Mouse (Mus musculus): Measurements from ENCODE around the gene Creb5. TPM values are rescaled to one million over a fixed set of nuclear protein-coding genes. Genes with fewer than 3 reads are reported as not detected.
"Not testable (repeated sequence)": the region's sequence is repeated elsewhere in the genome, so short reads cannot be mapped to it uniquely, and the experiment has no call there.

Creb5 gene
- total RNA-seq, 1 experiment from 2014 or later: 3.4 TPM

DNA sequence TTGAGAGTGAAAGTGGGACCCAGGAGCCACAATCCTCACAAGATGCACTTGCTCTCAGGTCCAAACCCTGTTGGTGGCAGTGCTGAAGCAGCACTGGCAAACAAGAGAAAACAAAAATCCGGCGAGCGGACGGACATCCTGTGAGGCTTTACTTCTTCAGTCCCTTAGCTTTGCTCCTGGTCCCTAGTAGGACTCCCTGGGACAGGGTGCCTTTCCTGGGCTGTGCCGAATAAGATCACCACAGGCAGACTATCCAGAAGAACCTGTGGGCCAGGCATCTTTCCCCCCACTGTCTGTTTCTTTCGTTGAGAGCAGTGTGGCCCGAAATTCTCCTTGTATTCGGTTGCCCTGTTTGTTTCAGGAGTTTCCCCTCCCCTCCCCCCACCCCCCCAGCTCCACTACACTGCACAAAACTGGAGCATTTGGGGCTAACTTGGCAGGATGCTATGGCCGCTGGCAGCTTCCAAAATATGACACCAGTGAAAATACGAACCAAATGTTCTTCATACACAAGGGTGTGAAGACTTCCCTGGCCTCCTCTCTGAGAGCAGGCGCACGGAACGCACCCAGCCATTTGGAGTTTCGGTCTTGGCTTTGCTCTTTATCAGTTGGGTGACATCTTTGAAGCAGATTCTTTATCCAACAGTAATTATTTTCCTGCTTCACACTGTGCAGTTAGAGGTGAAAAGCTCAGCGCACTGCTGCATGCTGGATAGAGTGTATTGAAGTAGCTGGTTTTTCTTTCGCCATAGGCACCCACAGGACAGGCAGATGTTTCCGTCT, 32.7 kb downstream of the Creb5 start:
- no peak for DNase-seq

DNA sequence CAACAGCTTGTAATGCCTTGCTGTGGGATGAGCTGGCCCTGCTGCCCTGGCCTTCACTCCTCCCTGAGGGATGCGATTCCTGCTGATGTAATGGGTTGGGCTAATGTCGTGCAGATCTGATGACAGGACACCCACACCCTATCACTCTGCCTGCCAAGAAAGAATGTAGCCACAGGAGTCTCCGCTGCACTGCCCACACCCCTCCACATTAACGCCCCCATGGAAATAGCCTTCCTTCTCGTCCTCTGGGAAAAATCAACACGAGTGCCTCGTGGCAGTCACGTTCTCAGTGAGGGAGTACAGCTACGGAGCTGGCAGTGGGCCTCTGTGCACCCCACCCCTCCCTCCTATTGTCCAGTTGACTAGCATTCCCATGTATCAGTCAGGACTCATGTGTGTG, 50.3 kb downstream of the Creb5 start:
- peak; percentile 13 for DNase-seq

DNA sequence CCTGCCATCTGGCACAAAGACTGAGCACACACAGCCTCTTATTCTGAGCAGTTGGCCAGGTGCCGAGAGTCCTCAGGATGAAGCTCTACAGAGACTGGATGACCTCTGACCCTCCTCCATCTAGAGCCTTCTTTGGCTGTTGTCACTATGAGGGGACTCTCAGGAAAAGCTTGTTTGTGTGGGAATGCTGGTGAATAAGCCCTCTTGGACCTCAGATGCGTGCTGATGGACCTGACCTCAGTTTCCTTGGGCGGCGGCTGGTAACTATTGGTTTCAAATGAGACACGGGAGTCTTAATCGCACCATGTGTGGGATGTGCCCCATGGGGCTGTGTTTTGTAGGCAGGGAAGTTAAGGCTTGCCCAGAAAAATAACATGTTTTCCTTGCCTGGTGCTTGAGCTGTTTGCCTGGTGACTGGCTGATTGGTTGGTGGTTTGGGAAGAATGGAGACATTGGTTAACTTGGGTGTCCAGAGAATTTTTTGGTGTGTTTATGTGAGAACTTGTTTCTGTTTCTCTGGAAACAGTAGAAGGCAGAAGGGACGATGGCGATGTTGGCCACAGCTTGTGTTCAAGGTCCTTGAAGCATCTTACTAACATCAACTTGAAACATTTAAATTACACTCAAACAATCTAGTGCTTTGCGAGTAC, 65.4 kb downstream of the Creb5 start:
- no peak for DNase-seq

DNA sequence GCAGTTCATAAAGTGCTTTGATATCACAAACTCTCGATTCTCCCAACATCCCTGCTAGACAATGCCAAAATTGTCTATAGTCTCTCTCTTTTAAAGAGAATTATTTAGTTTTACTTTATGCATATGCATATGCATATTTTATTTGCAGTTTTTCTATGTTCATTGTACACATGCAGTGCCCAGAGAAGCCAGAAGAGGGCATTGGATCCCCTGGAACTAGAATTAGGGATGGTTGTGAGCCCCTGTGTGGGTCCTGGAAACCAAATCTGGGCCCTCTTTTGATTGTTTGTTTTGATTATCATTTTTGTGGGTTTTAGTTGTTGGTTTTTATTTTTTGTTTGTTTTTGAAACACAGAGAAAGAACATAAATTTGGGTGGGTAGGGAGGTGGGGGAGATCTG, 69.3 kb downstream of the Creb5 start:
- DNase-seq: no peak

DNA sequence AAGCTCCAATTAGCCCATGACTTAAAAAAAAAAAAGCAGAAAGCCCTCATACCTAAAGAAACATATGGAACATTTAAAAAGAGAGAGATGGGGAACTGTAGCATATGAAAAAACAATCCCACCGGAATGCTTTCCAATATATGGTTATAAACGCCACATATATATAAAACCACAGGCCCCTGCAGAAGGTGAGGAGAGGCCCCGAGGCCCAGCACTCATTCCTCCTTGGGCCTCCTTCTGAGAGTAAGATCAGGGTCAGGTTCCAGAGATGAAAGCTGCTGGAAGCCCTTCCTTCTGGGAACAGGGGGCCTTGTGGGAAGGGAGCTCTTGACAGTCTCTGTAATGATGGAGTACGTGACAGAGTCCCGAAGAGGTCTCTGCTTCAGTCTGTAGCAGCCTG, 76.5 kb downstream of the Creb5 start:
- no peak for DNase-seq

DNA sequence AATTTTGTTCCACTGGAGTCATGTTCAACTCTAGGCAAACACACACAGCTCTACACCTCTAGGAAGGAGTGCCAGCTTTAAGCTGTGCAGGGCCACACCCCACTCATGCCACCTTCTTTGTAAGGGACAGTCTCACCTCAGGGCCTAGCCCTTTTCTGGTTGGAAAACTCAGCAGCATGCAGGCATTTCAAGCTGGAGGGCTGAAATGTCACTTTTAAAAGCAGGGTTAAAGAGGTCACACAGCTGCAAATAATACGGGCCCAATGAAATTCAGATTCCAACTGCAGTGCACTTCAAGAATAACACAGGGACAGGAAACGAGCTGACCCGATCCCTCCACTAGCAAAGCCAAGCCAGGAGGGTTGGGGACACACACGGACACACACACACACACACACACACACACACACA, 76.9 kb downstream of the Creb5 start:
- DNase-seq: peak; percentile 4

DNA sequence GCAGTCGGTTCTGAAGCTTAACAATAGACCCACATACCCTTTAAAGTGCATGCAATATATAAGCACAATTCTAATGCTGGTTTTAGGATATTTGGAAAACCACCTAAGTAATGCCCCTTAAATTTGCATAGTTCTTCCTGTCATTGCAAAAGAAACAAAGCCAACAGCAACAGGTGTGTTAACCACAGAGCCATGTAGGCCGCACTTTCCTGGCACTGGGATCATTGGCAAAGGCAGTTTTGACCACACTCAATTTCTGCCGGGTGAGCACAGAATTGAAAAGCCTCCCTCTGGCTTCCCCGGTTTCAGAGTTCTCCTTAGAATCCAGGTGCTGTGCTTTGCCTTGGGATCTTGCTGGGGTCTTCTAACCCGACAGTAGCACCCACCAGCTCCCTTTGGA, 82.1 kb downstream of the Creb5 start:
- DNase-seq: no peak

DNA sequence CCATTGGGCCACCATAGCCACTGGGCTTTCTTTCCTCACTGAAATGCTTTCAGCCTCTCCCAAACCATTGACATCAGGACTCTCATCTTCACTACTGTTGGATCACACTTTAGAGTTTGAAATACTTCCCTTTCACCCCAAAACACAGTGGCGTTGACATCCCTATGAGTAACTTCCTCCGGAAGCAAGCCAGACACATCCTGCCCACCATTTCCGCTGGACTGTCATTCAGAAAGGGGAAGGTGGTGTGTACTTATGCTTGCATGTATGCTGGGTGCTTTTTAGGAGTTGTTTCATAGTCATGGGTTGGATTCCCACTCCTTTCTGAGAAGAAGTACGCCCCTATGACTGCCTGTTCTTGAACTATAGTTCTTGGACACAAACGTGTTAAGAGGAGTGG, 82.9 kb downstream of the Creb5 start:
- peak; percentile 5 for DNase-seq

DNA sequence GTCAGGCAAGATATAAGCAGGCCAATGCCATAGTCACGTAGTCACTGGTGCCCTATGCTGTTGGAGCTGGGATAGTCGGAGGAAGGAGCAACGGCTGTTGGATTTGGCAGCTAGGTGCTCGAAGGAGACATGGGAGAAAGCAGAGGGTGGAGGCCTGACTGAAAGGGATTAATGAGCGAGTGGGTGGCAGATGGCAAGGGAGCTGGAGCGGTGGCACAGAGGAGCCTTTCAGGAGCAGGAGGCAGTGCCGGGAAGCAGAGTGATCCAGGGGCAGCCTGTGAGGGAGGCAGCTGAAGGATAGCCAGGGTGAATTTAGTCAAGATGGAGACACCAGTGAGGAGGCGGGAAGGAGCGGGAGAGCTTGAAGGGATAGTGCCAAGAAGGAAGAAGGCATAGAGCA, 84.9 kb downstream of the Creb5 start:
- no peak for DNase-seq

DNA sequence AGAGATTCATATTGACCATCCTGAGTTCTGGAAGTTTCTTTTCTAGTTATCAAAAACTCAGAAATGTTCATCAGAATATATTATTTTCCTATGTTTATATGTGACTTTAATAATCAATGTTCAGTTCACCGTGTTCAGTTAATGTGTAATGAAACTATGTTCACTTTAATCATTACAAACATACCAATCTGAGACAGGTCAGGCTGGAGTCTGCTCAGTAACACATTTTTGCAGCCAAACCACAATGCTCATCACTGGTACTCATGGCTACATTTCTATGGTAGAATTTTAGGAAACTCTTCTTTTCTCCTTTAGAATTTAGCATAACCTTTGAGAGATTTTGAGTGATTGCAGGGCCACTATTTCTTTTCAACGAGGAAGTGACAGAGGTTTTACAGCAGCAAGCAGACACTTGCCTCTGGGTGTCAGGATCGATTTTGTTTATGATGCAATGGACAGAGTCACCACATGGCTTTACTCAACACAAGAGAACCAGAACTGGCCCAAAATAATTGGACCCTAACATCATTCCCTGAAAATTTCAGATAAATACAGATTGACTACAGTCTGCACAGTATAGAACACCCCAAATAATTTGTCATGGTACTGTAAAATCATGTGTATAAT, 87.4 kb downstream of the Creb5 start:
- no peak for DNase-seq

DNA sequence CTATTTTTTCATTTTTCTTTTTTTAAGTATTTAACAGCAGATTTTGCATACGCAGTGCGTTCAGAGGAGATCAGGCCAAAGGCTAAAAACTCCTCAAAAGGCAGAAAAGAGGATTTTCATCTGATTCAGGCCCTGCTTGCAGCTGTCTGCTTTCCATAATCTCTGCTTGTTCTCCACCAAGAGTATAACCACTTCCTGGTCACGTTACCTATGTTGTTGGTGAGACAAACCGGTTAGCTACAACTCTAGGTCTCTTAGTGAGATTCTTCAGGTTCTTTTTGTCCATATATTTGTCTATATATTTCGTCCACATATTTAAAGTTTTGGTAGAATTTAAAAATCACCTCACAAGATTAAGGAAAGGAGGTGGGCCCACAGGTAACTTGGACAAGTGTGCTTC, 102.2 kb downstream of the Creb5 start:
- no peak for DNase-seq

DNA sequence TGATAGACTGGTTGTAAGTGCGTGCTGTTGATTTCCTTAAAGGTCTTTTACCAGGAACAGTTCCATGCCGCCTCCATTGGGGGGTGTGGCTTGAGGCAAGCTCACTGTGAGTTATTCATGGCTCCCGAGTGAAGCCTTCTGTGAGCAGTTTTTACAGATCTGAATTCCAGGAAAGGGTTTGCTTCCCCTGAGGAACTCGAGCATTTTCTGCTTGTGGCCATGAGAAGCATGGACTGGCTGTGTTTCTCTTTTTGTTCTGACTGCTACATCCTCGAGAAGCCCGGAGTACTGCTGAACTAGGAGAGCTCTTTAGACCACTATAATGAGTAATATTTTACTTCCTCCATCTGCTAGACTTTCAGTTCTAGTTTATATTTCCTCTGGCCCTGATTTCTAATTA, 103.3 kb downstream of the Creb5 start:
- peak; percentile 44 for DNase-seq

DNA sequence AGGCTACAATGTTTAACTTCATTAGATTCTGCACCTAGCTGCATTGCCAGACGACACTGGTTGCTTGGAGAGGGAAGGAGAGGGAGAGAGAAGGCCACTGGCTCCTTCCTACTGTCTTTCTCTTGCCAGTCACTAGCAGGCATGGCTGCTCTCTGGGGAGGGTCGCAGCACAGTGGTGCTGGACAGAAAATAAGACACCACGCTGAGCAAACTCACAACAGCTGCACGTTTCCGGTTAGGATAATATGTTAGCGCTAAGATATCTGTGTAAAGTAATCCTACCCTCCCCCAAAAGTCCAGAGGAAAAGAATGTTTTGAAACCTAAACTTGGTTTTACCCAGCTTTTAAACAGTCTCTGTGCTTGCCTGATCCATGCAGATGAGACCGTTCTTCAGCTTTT, 107.0 kb downstream of the Creb5 start:
- DNase-seq: no peak

DNA sequence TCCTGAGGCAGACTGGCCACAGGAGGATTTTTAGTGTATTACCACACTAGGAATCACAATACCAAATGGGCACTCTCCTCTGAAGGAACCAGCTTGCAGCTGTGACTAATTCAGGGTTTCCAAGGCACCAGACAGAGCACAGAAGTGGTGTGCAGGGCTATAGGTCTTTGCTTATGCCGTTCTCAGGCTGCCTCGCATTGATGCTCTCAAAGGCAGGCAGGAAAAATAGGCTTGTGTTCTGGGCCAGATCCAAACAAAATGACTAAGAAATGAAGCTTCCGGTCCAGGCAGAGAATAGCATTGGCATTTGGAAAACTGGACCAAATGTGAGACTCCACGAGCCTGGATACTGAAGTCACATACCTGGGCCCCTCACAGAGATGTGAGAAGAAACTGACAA, 108.1 kb downstream of the Creb5 start:
- no peak for DNase-seq

DNA sequence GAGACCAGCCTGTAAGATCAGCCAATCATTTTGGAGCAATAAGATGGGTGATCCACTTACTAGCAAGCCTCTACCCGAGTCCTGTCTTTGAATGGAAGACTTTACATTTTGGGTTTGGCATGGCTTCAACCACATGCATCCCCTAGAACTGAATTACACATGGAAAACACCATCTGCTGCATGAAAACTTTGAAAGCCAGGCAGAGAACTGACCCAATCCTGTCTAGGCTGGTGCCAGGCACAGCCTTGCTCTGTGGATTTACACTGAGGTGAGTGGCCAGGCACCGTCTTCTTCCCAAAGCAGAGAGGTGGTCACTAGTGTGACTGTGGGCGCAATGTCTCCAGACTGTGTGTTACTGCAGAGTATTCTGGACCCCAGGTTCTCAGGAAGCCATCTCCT, 109.4 kb downstream of the Creb5 start:
- no peak for DNase-seq

DNA sequence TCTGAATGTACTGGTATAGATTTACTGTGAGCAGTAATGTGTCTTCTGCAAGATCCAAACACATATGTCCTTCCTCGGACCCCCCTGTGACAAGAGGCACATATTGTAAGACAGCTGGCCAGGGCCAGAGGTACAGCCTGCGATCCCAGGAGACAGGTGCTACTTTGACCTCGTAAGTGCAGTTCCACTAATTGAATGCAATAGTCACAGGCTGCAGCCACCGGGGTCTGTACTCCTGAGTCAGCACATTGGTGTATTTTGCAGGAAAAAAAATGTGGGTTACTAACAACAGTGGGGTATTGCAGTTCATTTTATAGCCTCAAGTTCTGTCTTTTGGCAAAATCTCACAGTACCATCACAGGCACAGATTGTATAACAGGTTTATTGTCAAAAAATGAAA, 110.7 kb downstream of the Creb5 start:
- DNase-seq: no peak

DNA sequence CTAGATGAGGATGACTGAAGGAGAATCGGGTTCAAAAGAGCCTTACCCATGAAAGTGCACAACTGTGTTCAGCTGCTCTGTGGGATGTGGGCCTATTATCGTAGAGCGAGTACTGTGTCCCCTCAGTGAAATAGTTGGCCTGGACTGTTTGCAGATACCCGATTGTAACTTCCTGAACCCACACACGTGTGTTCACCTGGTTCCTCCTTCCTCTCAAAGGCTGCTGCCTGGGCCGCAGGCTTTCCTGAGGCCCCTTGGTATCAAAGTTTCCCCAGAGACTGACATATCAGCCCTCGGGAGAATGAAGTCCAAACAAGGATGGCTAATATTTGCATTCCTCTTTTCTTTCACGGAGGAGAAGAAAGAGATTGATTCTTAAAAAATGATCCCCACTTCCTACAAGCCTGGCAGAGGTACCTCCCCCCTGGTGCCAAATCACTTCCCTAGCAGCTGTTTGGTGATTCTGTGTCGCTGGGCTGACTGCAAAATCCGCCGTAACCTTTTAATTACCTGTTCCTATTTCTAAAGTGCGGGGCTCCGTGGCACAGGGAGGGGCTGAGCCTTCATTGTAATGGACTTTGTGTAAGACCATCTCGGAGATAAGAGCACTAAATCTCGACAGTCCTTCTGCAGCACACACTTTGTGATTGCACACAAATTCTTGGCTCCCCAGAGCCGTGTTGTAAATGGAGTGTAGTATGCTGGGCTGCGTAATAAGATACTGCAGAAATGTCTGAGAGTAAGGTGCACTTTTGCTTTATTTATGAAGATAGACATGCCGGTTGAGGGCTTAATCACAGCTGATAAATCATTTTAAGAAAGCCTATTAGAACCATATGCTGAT, 111.4 kb downstream of the Creb5 start:
- DNase-seq: no peak

DNA sequence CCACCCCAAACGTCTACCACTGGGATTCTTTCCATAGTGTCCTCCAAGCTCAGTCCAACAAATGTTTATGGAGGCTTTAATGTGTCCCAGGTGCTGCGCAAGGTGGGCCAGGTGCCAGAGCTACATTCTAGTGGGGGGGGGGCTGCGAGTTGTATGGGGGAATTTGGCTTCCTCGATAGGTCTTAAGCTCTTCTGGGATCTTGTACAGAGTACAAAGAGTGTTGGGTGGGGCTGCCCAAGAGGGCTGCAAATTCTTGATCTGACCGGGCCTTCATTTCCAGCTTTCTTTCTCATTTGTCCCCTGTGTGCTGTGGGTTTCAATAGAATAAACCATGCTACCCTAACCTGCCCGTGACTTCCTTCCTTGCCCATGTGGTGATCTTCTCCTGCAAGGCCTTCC, 114.3 kb downstream of the Creb5 start:
- DNase-seq: no peak

DNA sequence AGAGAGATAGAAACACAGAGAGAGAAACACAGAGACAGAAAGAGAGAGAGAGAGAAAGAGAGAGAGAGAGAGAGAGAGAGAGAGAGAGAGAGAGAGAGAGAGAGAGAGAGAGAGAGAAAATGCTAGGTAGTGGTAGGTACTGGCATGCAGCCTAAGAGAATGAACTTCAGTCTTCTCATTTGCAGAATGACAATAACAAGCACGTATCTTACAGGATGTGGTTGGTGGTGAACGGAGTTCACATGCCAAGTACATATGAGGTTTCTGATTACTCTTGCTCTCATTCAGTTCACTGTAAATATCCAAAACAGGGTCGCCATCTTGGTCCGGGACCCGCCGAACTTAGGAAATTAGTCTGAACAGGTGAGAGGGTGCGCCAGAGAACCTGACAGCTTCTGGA, 115.5 kb downstream of the Creb5 start:
- DNase-seq: not testable (repeated sequence)

DNA sequence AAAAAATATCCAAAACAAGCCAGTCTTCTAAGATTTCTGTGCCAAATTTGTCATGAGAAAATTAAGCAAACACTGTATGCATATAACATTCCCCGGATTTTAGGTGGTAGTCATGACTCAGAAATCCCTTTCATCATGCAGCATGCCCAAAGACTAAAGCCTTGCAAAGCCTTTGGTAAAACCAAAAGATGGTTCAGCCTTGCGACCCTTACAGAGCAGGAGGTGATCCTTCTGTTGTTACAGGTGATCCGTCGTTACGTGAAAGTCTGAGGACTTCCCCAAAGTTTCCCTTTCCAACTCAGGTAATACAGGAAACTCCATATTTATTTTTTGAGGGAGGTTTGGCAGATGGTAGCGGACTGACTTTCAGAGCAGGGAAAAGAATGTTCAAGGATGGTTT, 122.1 kb downstream of the Creb5 start:
- no peak for DNase-seq

DNA sequence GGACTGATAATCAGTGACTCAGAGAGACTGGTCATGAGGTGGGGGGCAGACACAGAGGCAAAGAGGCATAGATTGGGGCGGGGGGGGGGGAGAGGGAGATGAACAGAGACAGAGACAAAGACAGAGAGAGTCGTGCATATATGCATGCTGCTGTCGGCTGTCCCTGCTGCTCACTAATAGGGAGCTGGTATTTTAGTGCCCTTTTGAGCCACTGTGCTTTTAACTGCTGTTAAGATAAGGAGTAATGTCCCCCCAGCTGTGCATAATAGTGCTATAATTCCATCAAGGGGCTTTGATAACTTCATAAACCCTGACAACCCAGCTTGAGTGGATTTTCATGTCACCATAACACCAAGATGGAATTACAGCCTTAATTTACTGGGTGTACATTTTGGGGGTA, 134.3 kb downstream of the Creb5 start:
- DNase-seq: no peak

DNA sequence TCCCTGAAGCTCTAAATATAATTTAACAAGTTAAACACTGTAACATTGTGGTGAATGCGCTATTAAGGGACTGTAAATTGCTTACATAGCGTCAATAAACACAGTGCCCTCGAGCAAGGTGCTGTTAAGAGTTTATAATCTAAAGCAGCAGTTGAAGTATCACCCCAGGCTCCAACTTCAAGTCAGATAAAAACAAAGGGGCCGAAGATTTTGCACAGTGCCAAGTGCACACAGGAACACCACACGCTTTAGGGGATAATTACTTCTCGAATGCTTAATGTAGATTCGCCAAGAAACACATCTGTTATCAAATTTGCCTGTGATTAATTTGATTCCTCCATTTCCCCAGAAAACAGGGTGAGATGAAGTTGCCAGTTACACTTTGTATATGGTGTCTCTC, 142.3 kb downstream of the Creb5 start:
- no peak for DNase-seq

DNA sequence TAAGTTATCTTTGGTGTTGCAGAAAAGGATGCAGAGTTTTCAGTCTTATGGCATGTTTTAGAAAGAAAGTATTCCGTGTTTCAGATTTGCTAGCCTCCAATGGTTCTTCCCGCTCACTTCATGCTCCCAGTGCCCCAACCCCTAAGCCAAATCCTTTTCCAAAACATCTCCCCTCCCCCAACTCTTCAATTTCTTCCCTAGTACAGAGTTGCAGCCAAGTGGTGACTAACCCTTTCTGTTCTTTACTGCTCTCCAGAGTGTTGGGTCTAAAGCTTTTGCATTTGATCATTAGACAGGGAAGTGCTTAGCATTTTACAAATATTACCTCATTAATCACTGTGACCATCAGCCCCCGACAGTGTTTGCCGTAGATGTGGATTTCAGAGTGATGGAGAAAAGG, 142.8 kb downstream of the Creb5 start:
- no peak for DNase-seq
